Mouse (Mus musculus) midbrain, embryonic 12.5 days (tissue): ENCODE results near the gene Stra6l. TPM values are rescaled to one million over a fixed set of nuclear protein-coding genes. Genes with fewer than 3 reads are reported as not detected.

Experiments
- ATAC-seq: fragments of 200-750 bp; cut with Nextera tagmentation; 2 replicates; pipeline ENCODE4 v1.8.0; 2017; ENCODE audit warnings: low read depth, moderate TSS enrichment, moderate library complexity; ENCODE audit not compliant: low FRiP score
- H3K27ac ChIP-seq: fragments of 300-500 bp; sonication (generic); replicated peaks from 2 replicates; pipeline ENCODE4 v1.5.1; 2016; ENCODE audit warnings: mild to moderate bottlenecking
- H3K27me3 ChIP-seq: fragments of 300-500 bp; sonication (generic); 2 replicates; pipeline ENCODE4 v1.6.1; 2016; ENCODE audit warnings: mild to moderate bottlenecking
- H3K36me3 ChIP-seq: fragments of 300-500 bp; sonication (generic); 2 replicates; pipeline ENCODE4 v1.6.1; 2016
- H3K4me1 ChIP-seq: fragments of 300-500 bp; sonication (generic); 2 replicates; pipeline ENCODE4 v1.6.1; 2016
- H3K4me2 ChIP-seq: fragments of 300-500 bp; sonication (generic); replicated peaks from 2 replicates; pipeline ENCODE4 v1.6.1; 2016; ENCODE audit warnings: mild to moderate bottlenecking, moderate library complexity
- H3K4me3 ChIP-seq: fragments of 300-500 bp; sonication (generic); 2 replicates; pipeline ENCODE4 v1.5.1; 2016; ENCODE audit warnings: mild to moderate bottlenecking
- H3K9ac ChIP-seq: fragments of 300-500 bp; sonication (generic); replicated peaks from 2 replicates; pipeline ENCODE4 v1.6.1; 2016; ENCODE audit warnings: mild to moderate bottlenecking, moderate library complexity
- H3K9me3 ChIP-seq: fragments of 300-500 bp; sonication (generic); 2 replicates; pipeline ENCODE4 v1.6.1; 2016; ENCODE audit warnings: mild to moderate bottlenecking
- WGBS: fragments of 180-500 bp; shearing (Covaris S2); methylation state at CpG from one replicate; pipeline ENCODE4 v1.1.7; 2016; 5-methylcytosine and 5-hydroxymethylcytosine counted together
- polyA plus RNA-seq: library from polyadenylated mRNA; unstranded; fragments of >200 nt; fragmentation: Nextera tagmentation; extraction: Ambion mirVana; gene quantifications from 2 replicates; pipeline ENCODE4 v1.2.1, GENCODE M21; 2016

Stra6l gene
- polyA plus RNA-seq, 1 experiment from 2014 or later, result 1.3 TPM

- Histone ChIP-seq H3K4me2 (peak overlapping the region; percentile 68), H3K9ac (peak overlapping the region; percentile 84; the same call in 1 of the 2 replicates), H3K4me3 (peak overlapping the region; percentile 66; the same call in 1 of the 2 replicates), H3K4me1 (peaks cover 90% of the 10 kb centered on the region), H3K27me3 (peaks cover 53% of the 10 kb centered on the region), H3K27ac (peak overlapping the region; percentile 97), H3K9me3 (no peaks in the 10 kb centered on the region), H3K36me3 (peaks cover 6% of the 10 kb centered on the region; the same call in 1 of the 2 replicates)
- peak; percentile 41 for ATAC-seq
- 7% methylated on average over 11 of the region's 11 CpGs for WGBS
Observed at GRCm38 (mm10) chr4:45822781-45823575, 25.5 kb upstream of the Stra6l start.

GRCm38 (mm10) chr4:45824049-45824760 lies 24.3 kb upstream of the Stra6l start:
- Histone ChIP-seq H3K9me3 (no peaks in the 10 kb centered on the region), H3K27me3 (peaks cover 63% of the 10 kb centered on the region)

GRCm38 (mm10) chr4:45824761-45825556 lies 23.5 kb upstream of the Stra6l start:
- Histone ChIP-seq H3K9ac (peak overlapping the region; percentile 84), H3K27me3 (peaks cover 63% of the 10 kb centered on the region), H3K4me2 (peak overlapping the region; percentile 68), H3K36me3 (peaks cover 6% of the 10 kb centered on the region; the same call in 1 of the 2 replicates), H3K4me1 (peaks cover 80% of the 10 kb centered on the region), H3K27ac (peak overlapping the region; percentile 97), H3K4me3 (peak overlapping the region; percentile 66), H3K9me3 (no peaks in the 10 kb centered on the region)
- WGBS, result 27% methylated on average over 12 of the region's 14 CpGs
- no peak for ATAC-seq

More at GRCm38 (mm10) chr4:45824049-45824760, 24.3 kb upstream of the Stra6l start:
- peak overlapping the region; percentile 97 for H3K27ac ChIP-seq
- peak; percentile 62 for ATAC-seq
- peaks cover 80% of the 10 kb centered on the region for H3K4me1 ChIP-seq
- H3K4me3 ChIP-seq, result peak overlapping the region; percentile 66
- peaks cover 6% of the 10 kb centered on the region; the same call in 1 of the 2 replicates for H3K36me3 ChIP-seq
- peak overlapping the region; percentile 68 for H3K4me2 ChIP-seq
- H3K9ac ChIP-seq, result peak overlapping the region; percentile 84; the same call in 1 of the 2 replicates
- 2% methylated on average over 10 of the region's 10 CpGs for WGBS

GRCm38 (mm10) chr4:45826275-45827040 lies 22.0 kb upstream of the Stra6l start, which contains the start of gene Igfbpl1:
Gene Igfbpl1 (minus strand): TSS chr4:45826923.
- peak within 1 kb of the TSS; percentile 97 for H3K27ac ChIP-seq
- peaks cover 56% of the 10 kb centered on the region for H3K27me3 ChIP-seq
- no peaks in the 10 kb centered on the region for H3K36me3 ChIP-seq
- H3K4me3 ChIP-seq, result peak within 1 kb of the TSS; percentile 66
- WGBS, result under 1% methylated on average over 90 of the region's 91 CpGs
- ATAC-seq, result peak; percentile 29; the same call in 1 of the 2 replicates
- H3K4me1 ChIP-seq, result peaks cover 81% of the 10 kb centered on the region
- H3K4me2 ChIP-seq, result peak within 1 kb of the TSS; percentile 68
- peak within 1 kb of the TSS; percentile 84 for H3K9ac ChIP-seq
- H3K9me3 ChIP-seq, result no peaks in the 10 kb centered on the region

- Histone ChIP-seq H3K9me3 (no peaks in the 10 kb centered on the region), H3K27ac (peak overlapping the region; percentile 84), H3K4me1 (peaks cover 62% of the 10 kb centered on the region), H3K4me3 (no peak overlapping the region), H3K9ac (no peak overlapping the region), H3K4me2 (peak overlapping the region; percentile 9; the same call in 1 of the 2 replicates), H3K27me3 (peaks cover 49% of the 10 kb centered on the region), H3K36me3 (no peaks in the 10 kb centered on the region)
- WGBS, result 30% methylated on average over 13 of the region's 13 CpGs
- ATAC-seq, result peak; percentile 45
Observed at GRCm38 (mm10) chr4:45829907-45830759, 18.3 kb upstream of the Stra6l start.

GRCm38 (mm10) chr4:45831996-45832395 lies 16.5 kb upstream of the Stra6l start:
- H3K4me2 ChIP-seq, result no peak overlapping the region
- H3K9me3 ChIP-seq, result no peaks in the 10 kb centered on the region
- H3K4me1 ChIP-seq, result peaks cover 45% of the 10 kb centered on the region
- no peak overlapping the region for H3K9ac ChIP-seq
- peak overlapping the region; percentile 84; the same call in 1 of the 2 replicates for H3K27ac ChIP-seq
- no peaks in the 10 kb centered on the region for H3K36me3 ChIP-seq
- no peak overlapping the region for H3K4me3 ChIP-seq
- WGBS, result 84% methylated on average over 7 of the region's 7 CpGs
- H3K27me3 ChIP-seq, result peaks cover 30% of the 10 kb centered on the region
- no peak for ATAC-seq

- no peak overlapping the region for H3K27ac ChIP-seq
Observed at GRCm38 (mm10) chr4:45833461-45833860, 15.0 kb upstream of the Stra6l start.

GRCm38 (mm10) chr4:45844355-45844754 lies 4.1 kb upstream of the Stra6l start:
- H3K4me3 ChIP-seq, result no peak overlapping the region
- H3K27ac ChIP-seq, result no peak overlapping the region
- no peak overlapping the region for H3K9ac ChIP-seq
- WGBS, result 50% methylated on average over 14 of the region's 14 CpGs
- no peak for ATAC-seq
- 0 out of 2 replicates have a peak overlapping the region, but pooled peaks have one; percentile 14 for H3K4me2 ChIP-seq
- H3K4me1 ChIP-seq, result peaks cover 7% of the 10 kb centered on the region
- H3K27me3 ChIP-seq, result peaks cover 12% of the 10 kb centered on the region; the same call in 1 of the 2 replicates
- no peaks in the 10 kb centered on the region for H3K36me3 ChIP-seq
- no peaks in the 10 kb centered on the region for H3K9me3 ChIP-seq

More at GRCm38 (mm10) chr4:45833461-45833860, 15.0 kb upstream of the Stra6l start:
- peaks cover 39% of the 10 kb centered on the region for H3K4me1 ChIP-seq
- 34% methylated on average over 5 of the region's 5 CpGs for WGBS
- H3K27me3 ChIP-seq, result peaks cover 16% of the 10 kb centered on the region
- no peaks in the 10 kb centered on the region for H3K36me3 ChIP-seq
- no peak overlapping the region for H3K9ac ChIP-seq
- no peaks in the 10 kb centered on the region for H3K9me3 ChIP-seq
- no peak overlapping the region for H3K4me2 ChIP-seq
- no peak for ATAC-seq
- no peak overlapping the region for H3K4me3 ChIP-seq

GRCm38 (mm10) chr4:45846263-45846662 lies 2.2 kb upstream of the Stra6l start:
- 83% methylated on average over 2 of the region's 2 CpGs for WGBS
- no peaks in the 10 kb centered on the region for H3K9me3 ChIP-seq

GRCm38 (mm10) chr4:45848825-45849156 lies 327 bp downstream of the Stra6l start:
- Histone ChIP-seq H3K9ac (no peak overlapping the region), H3K4me1 (peaks cover 15% of the 10 kb centered on the region), H3K27me3 (peaks cover 36% of the 10 kb centered on the region; the same call in 1 of the 2 replicates), H3K36me3 (no peaks in the 10 kb centered on the region), H3K9me3 (no peaks in the 10 kb centered on the region), H3K27ac (no peak overlapping the region), H3K4me2 (no peak overlapping the region), H3K4me3 (no peak overlapping the region)
- WGBS, result 42% methylated on average over 10 of the region's 10 CpGs
- ATAC-seq, result no peak

More at GRCm38 (mm10) chr4:45846263-45846662, 2.2 kb upstream of the Stra6l start:
- H3K4me3 ChIP-seq, result no peak overlapping the region
- H3K9ac ChIP-seq, result no peak overlapping the region
- H3K4me2 ChIP-seq, result no peak overlapping the region
- H3K27ac ChIP-seq, result no peak overlapping the region
- no peaks in the 10 kb centered on the region for H3K36me3 ChIP-seq
- peaks cover 10% of the 10 kb centered on the region for H3K4me1 ChIP-seq
- peaks cover 21% of the 10 kb centered on the region; the same call in 1 of the 2 replicates for H3K27me3 ChIP-seq
- no peak for ATAC-seq
